Mouse (Mus musculus): Measurements from ENCODE around the gene Poln.

Poln gene

GRCm38 (mm10) chr5:34168950-34169891 is at the start of gene Poln, which contains the start of gene Haus3:
Poln (minus strand) TSS chr5:34169448.
Haus3 (minus strand) TSS chr5:34169527.
- in situ Hi-C loops (cut with MboI), result no loop called here

- in situ Hi-C loops (cut with MboI), result no loop called here
Measured at GRCm38 (mm10) chr5:34218672-34219071, 49.4 kb upstream of the Poln start.

GRCm38 (mm10) chr5:34217756-34218155 is 48.5 kb upstream of the Poln start:
- in situ Hi-C loops (cut with MboI), result no loop called here

- in situ Hi-C loops (cut with MboI), result no loop called here
Measured at GRCm38 (mm10) chr5:34216025-34216424, 46.8 kb upstream of the Poln start.

- in situ Hi-C loops (cut with MboI), result no loop called here
Measured at GRCm38 (mm10) chr5:34213659-34214058, 44.4 kb upstream of the Poln start.

- in situ Hi-C loops (cut with MboI), result no loop called here
Measured at GRCm38 (mm10) chr5:34210279-34210678, 41.0 kb upstream of the Poln start.

- in situ Hi-C loops (cut with MboI), result no loop called here
Measured at GRCm38 (mm10) chr5:34207503-34207902, 38.3 kb upstream of the Poln start.

- in situ Hi-C loops (cut with MboI), result no loop called here
Measured at GRCm38 (mm10) chr5:34205788-34206187, 36.5 kb upstream of the Poln start.

- in situ Hi-C loops (cut with MboI), result no loop called here
Measured at GRCm38 (mm10) chr5:34204911-34205310, 35.7 kb upstream of the Poln start.

- in situ Hi-C loops (cut with MboI), result no loop called here
Measured at GRCm38 (mm10) chr5:34202006-34202405, 32.8 kb upstream of the Poln start.

- in situ Hi-C loops (cut with MboI), result no loop called here
Measured at GRCm38 (mm10) chr5:34201396-34201795, 32.1 kb upstream of the Poln start.

- in situ Hi-C loops (cut with MboI), result no loop called here
Measured at GRCm38 (mm10) chr5:34198615-34199014, 29.4 kb upstream of the Poln start.

- in situ Hi-C loops (cut with MboI), result no loop called here
Measured at GRCm38 (mm10) chr5:34197243-34197642, 28.0 kb upstream of the Poln start.

- in situ Hi-C loops (cut with MboI), result no loop called here
Measured at GRCm38 (mm10) chr5:34196423-34196822, 27.2 kb upstream of the Poln start.

GRCm38 (mm10) chr5:34195786-34196185 is 26.5 kb upstream of the Poln start:
- in situ Hi-C loops (cut with MboI), result no loop called here

- in situ Hi-C loops (cut with MboI), result no loop called here
Measured at GRCm38 (mm10) chr5:34194975-34195662, 25.9 kb upstream of the Poln start.

- in situ Hi-C loops (cut with MboI), result no loop called here
Measured at GRCm38 (mm10) chr5:34194426-34194825, 25.2 kb upstream of the Poln start.

GRCm38 (mm10) chr5:34191843-34192242 is 22.6 kb upstream of the Poln start:
- in situ Hi-C loops (cut with MboI), result no loop called here

- in situ Hi-C loops (cut with MboI), result no loop called here
Measured at GRCm38 (mm10) chr5:34191021-34191420, 21.8 kb upstream of the Poln start.

GRCm38 (mm10) chr5:34189521-34189920 is 20.3 kb upstream of the Poln start:
- in situ Hi-C loops (cut with MboI), result no loop called here

- in situ Hi-C loops (cut with MboI), result no loop called here
Measured at GRCm38 (mm10) chr5:34188856-34189255, 19.6 kb upstream of the Poln start.

- in situ Hi-C loops (cut with MboI), result no loop called here
Measured at GRCm38 (mm10) chr5:34187601-34188316, 18.5 kb upstream of the Poln start, which contains the start of gene Mxd4. Mxd4 (minus strand) TSS chr5:34187720.

All from mature B cell (primary cell).